Mouse (Mus musculus) C2C12 (cell line): ENCODE measurements around the gene Oas1e. TPM values are rescaled to one million over a fixed set of nuclear protein-coding genes. Genes with fewer than 3 reads are reported as not detected.
"Not testable (repeated sequence)": the region's sequence is repeated elsewhere in the genome, so short reads cannot be mapped to it uniquely, and the experiment has no call there.

ENCODE experiments used
- H3K27me3 ChIP-seq: one replicate; pipeline ENCODE4 v1.6.1; 2011; ENCODE audit not compliant: control insufficient read depth, insufficient read depth, insufficient read length
- H3K36me3 ChIP-seq: one replicate; pipeline ENCODE4 v1.6.1; 2011; ENCODE audit not compliant: control insufficient read depth, insufficient read depth
- H3K4me3 ChIP-seq: one replicate; pipeline ENCODE4 v1.5.1; 2011; ENCODE audit warnings: mild to moderate bottlenecking, control low read depth; ENCODE audit not compliant: poor library complexity, insufficient read depth, severe bottlenecking
- H3K79me2 ChIP-seq: one replicate; pipeline ENCODE4 v1.6.1; 2011; ENCODE audit not compliant: control insufficient read depth, insufficient read depth
- H3K79me3 ChIP-seq: one replicate; pipeline ENCODE4 v1.6.1; 2011; ENCODE audit warnings: low read depth, control low read depth
- H3ac ChIP-seq: one replicate; pipeline ENCODE3; 2011; ENCODE audit warnings: low read depth; ENCODE audit not compliant: control insufficient read depth, insufficient read length
- CEBPB ChIP-seq: IDR thresholded peaks from one replicate; pipeline ENCODE4 v1.6.1; 2011; ENCODE audit warnings: low read depth, mild to moderate bottlenecking, control low read depth, moderate library complexity
- CTCF ChIP-seq: IDR thresholded peaks from one replicate; pipeline ENCODE4 v1.5.1; 2011; ENCODE audit not compliant: control insufficient read depth, insufficient read depth, insufficient read length
- FOSL1 ChIP-seq: IDR thresholded peaks from one replicate; pipeline ENCODE4 v1.8.0; 2011; ENCODE audit warnings: mild to moderate bottlenecking, low read length; ENCODE audit not compliant: poor library complexity, insufficient read depth, severe bottlenecking
- MAX ChIP-seq: IDR thresholded peaks from one replicate; pipeline ENCODE4 v1.6.1; 2011; ENCODE audit warnings: mild to moderate bottlenecking, control low read depth
- MYOD1 ChIP-seq: IDR thresholded peaks from one replicate; pipeline ENCODE4 v1.6.1; 2011; ENCODE audit warnings: low read depth; ENCODE audit not compliant: control insufficient read depth, insufficient read length
- MYOG ChIP-seq: IDR thresholded peaks from one replicate; pipeline ENCODE4 v1.6.1; 2011; ENCODE audit not compliant: control insufficient read depth, insufficient read length; ENCODE audit errors: extremely low read depth
- USF1 ChIP-seq: IDR thresholded peaks from one replicate; pipeline ENCODE4 v1.6.1; 2011; ENCODE audit warnings: low read depth, mild to moderate bottlenecking, control low read depth, moderate library complexity
- polyA plus RNA-seq: library from polyadenylated mRNA; unstranded; fragments of >200 nt; fragmentation: generic; extraction: Trizol; gene quantifications from one replicate; pipeline ENCODE4 v1.2.1, GENCODE M21; 2012; ENCODE audit warnings: missing spikeins

Oas1e gene
- polyA plus RNA-seq, 1 experiment, result not detected

- no peak overlapping the region for H3ac ChIP-seq
- TF ChIP-seq CTCF, result no peak
- no peak for TF ChIP-seq FOSL1
- TF ChIP-seq USF1, result no peak
- H3K79me2 ChIP-seq, result no peaks in the 10 kb centered on the region
- no peaks in the 10 kb centered on the region for H3K27me3 ChIP-seq
- H3K79me3 ChIP-seq, result no peaks in the 10 kb centered on the region
- no peak overlapping the region for H3K4me3 ChIP-seq
- no peaks in the 10 kb centered on the region for H3K36me3 ChIP-seq
Observed at GRCm38 (mm10) chr5:120815949-120816348, 20.6 kb upstream of the Oas1e start.

- no peak overlapping the region for H3K4me3 ChIP-seq
- H3ac ChIP-seq, result no peak overlapping the region
- no peaks in the 10 kb centered on the region for H3K79me3 ChIP-seq
- no peak for TF ChIP-seq MYOG
- TF ChIP-seq MAX, result no peak
- H3K36me3 ChIP-seq, result no peaks in the 10 kb centered on the region
- H3K79me2 ChIP-seq, result no peaks in the 10 kb centered on the region
- no peaks in the 10 kb centered on the region for H3K27me3 ChIP-seq
Observed at GRCm38 (mm10) chr5:120813023-120813422, 17.7 kb upstream of the Oas1e start.

- TF ChIP-seq USF1, result no peak
- no peak for TF ChIP-seq CEBPB
- TF ChIP-seq CTCF, result no peak
- TF ChIP-seq MYOD1, result no peak
- no peak for TF ChIP-seq MAX
- no peak for TF ChIP-seq FOSL1
- TF ChIP-seq MYOG, result no peak
- Histone ChIP-seq H3K27me3 (no peaks in the 10 kb centered on the region), H3K36me3 (no peaks in the 10 kb centered on the region), H3K4me3 (no peak within 1 kb of the TSS), H3ac (peak within 1 kb of the TSS; percentile 40), H3K79me3 (no peaks in the 10 kb centered on the region), H3K79me2 (no peaks in the 10 kb centered on the region)
Observed at GRCm38 (mm10) chr5:120811951-120812819, 16.9 kb upstream of the Oas1e start, which contains the start of gene Oas1c. Oas1c (minus strand) TSS chr5:120812514.

DNA sequence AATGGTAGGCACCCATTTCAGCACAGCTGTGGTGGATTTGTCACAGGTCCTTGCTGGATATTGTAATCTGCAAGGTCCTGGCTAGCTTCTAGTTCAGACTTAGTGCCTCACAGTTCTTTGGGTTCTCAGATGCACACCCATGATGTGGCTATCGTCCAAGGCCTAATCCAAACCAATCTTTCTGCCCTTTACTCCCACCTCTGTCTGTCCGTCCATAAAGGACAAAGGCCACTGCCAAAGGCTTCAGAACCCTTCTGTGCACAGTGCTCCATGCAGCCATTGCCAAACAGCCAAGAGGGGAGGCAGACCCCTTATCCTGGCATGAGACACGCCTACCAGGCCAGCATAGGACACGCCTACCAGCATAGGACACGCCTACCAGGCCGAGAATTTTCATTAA lies 13.8 kb upstream of the Oas1e start:
- no peak overlapping the region for H3ac ChIP-seq
- no peaks in the 10 kb centered on the region for H3K36me3 ChIP-seq
- H3K79me3 ChIP-seq, result no peaks in the 10 kb centered on the region
- TF ChIP-seq FOSL1, result no peak
- TF ChIP-seq MAX, result no peak
- no peaks in the 10 kb centered on the region for H3K27me3 ChIP-seq
- no peaks in the 10 kb centered on the region for H3K79me2 ChIP-seq
- no peak overlapping the region for H3K4me3 ChIP-seq

GRCm38 (mm10) chr5:120806458-120806857 lies 11.1 kb upstream of the Oas1e start:
- H3K4me3 ChIP-seq, result no peak overlapping the region
- H3K36me3 ChIP-seq, result no peaks in the 10 kb centered on the region
- H3K79me3 ChIP-seq, result no peaks in the 10 kb centered on the region
- H3K79me2 ChIP-seq, result no peaks in the 10 kb centered on the region
- TF ChIP-seq USF1, result no peak
- TF ChIP-seq MYOG, result no peak
- no peak for TF ChIP-seq FOSL1
- no peak for TF ChIP-seq CTCF
- TF ChIP-seq MYOD1, result no peak
- no peak for TF ChIP-seq CEBPB
- TF ChIP-seq MAX, result no peak
- H3K27me3 ChIP-seq, result peaks cover 9% of the 10 kb centered on the region
- H3ac ChIP-seq, result no peak overlapping the region

- H3K27me3 ChIP-seq, result peaks cover 9% of the 10 kb centered on the region
- no peak overlapping the region for H3ac ChIP-seq
- no peak overlapping the region for H3K4me3 ChIP-seq
- no peaks in the 10 kb centered on the region for H3K79me3 ChIP-seq
- no peaks in the 10 kb centered on the region for H3K79me2 ChIP-seq
- H3K36me3 ChIP-seq, result no peaks in the 10 kb centered on the region
- no peak for TF ChIP-seq MAX
- no peak for TF ChIP-seq MYOG
- TF ChIP-seq FOSL1, result no peak
- no peak for TF ChIP-seq MYOD1
Observed at GRCm38 (mm10) chr5:120803596-120803995, 8.3 kb upstream of the Oas1e start.

GRCm38 (mm10) chr5:120798943-120799342 lies 3.6 kb upstream of the Oas1e start:
- H3K79me2 ChIP-seq, result not testable (repeated sequence)

GRCm38 (mm10) chr5:120798147-120798546 lies 2.8 kb upstream of the Oas1e start:
- H3K27me3 ChIP-seq, H3K4me3 ChIP-seq, H3K79me2 ChIP-seq, H3ac ChIP-seq, H3K36me3 ChIP-seq, H3K79me3 ChIP-seq: not testable (repeated sequence)

More at GRCm38 (mm10) chr5:120798943-120799342, 3.6 kb upstream of the Oas1e start:
- not testable (repeated sequence) for H3K4me3 ChIP-seq, H3K79me3 ChIP-seq, H3K36me3 ChIP-seq, H3K27me3 ChIP-seq, H3ac ChIP-seq
